Mouse (Mus musculus) hindbrain, embryonic 13.5 days (tissue): Measurements from ENCODE around the gene 4930453N24Rik. TPM values are rescaled to one million over a fixed set of nuclear protein-coding genes. Genes with fewer than 3 reads are reported as not detected.

Source experiments
- ATAC-seq: fragments of 200-750 bp; cut with Nextera tagmentation; 2 replicates; pipeline ENCODE4 v1.8.0; 2017; ENCODE audit warnings: moderate TSS enrichment; ENCODE audit not compliant: low FRiP score
- H3K27ac ChIP-seq: fragments of 300-500 bp; sonication (generic); 2 replicates; pipeline ENCODE4 v1.5.1; 2015; ENCODE audit warnings: inconsistent platforms, mild to moderate bottlenecking, moderate library complexity
- H3K27me3 ChIP-seq: fragments of 300-500 bp; sonication (generic); 2 replicates; pipeline ENCODE4 v1.6.1; 2015; ENCODE audit warnings: mild to moderate bottlenecking, inconsistent platforms
- H3K36me3 ChIP-seq: fragments of 300-500 bp; sonication (generic); 2 replicates; pipeline ENCODE4 v1.6.1; 2015; ENCODE audit warnings: mild to moderate bottlenecking, inconsistent platforms
- H3K4me1 ChIP-seq: fragments of 300-500 bp; sonication (generic); replicated peaks from 2 replicates; pipeline ENCODE4 v1.6.1; 2015; ENCODE audit warnings: inconsistent platforms
- H3K4me2 ChIP-seq: fragments of 300-500 bp; sonication (generic); 2 replicates; pipeline ENCODE4 v1.6.1; 2015; ENCODE audit warnings: inconsistent platforms, mild to moderate bottlenecking, moderate library complexity
- H3K4me3 ChIP-seq: fragments of 300-500 bp; sonication (generic); 2 replicates; pipeline ENCODE4 v1.5.1; 2015; ENCODE audit warnings: mild to moderate bottlenecking, inconsistent platforms
- H3K9ac ChIP-seq: fragments of 300-500 bp; sonication (generic); 2 replicates; pipeline ENCODE4 v1.6.1; 2015; ENCODE audit warnings: mild to moderate bottlenecking, inconsistent platforms
- H3K9me3 ChIP-seq: fragments of 300-500 bp; sonication (generic); 2 replicates; pipeline ENCODE4 v1.6.1; 2016; ENCODE audit warnings: inconsistent platforms
- WGBS: fragments of 180-500 bp; shearing (Covaris S2); methylation state at CpG from one replicate; pipeline ENCODE4 v1.1.7; 2015; 5-methylcytosine and 5-hydroxymethylcytosine counted together
- polyA plus RNA-seq: library from polyadenylated mRNA; unstranded; fragments of >200 nt; fragmentation: Nextera tagmentation; extraction: Ambion mirVana; gene quantifications from 2 replicates; pipeline ENCODE4 v1.2.1, GENCODE M21; 2015

Gene 4930453N24Rik
- polyA plus RNA-seq = 21.3 and 23.5 TPM in 2 replicates

GRCm38 (mm10) chr16:64770521-64771430, at the start of gene 4930453N24Rik:
Gene 4930453N24Rik, minus strand, starts transcription at chr16:64771161.
- peak within 1 kb of the TSS; percentile 89 for H3K27ac ChIP-seq
- H3K9me3 ChIP-seq = no peaks in the 10 kb centered on the region
- peaks cover 7% of the 10 kb centered on the region for H3K4me1 ChIP-seq
- 2% methylated on average over 72 of the region's 72 CpGs for WGBS
- H3K4me2 ChIP-seq = peak within 1 kb of the TSS; percentile 58
- peaks cover 12% of the 10 kb centered on the region for H3K36me3 ChIP-seq
- H3K9ac ChIP-seq = peak within 1 kb of the TSS; percentile 91
- H3K4me3 ChIP-seq = peak within 1 kb of the TSS; percentile 91
- peaks cover 13% of the 10 kb centered on the region; the same call in 1 of the 2 replicates for H3K27me3 ChIP-seq
- peak; percentile 98 for ATAC-seq

- H3K4me2 ChIP-seq = no peak overlapping the region
- WGBS = 96% methylated on average over 3 of the region's 3 CpGs
- H3K36me3 ChIP-seq = peaks cover 11% of the 10 kb centered on the region
- no peak for ATAC-seq
- H3K9ac ChIP-seq = no peak overlapping the region
- H3K27me3 ChIP-seq = no peaks in the 10 kb centered on the region
- H3K4me3 ChIP-seq = no peak overlapping the region
- no peaks in the 10 kb centered on the region for H3K9me3 ChIP-seq
- no peak overlapping the region for H3K27ac ChIP-seq
- H3K4me1 ChIP-seq = no peaks in the 10 kb centered on the region
Measured at GRCm38 (mm10) chr16:64817094-64817765, 46.3 kb upstream of the 4930453N24Rik start.

- no peak overlapping the region for H3K27ac ChIP-seq
- ATAC-seq = no peak
- WGBS = 91% methylated on average over 3 of the region's 3 CpGs
- no peak overlapping the region for H3K4me3 ChIP-seq
- H3K27me3 ChIP-seq = no peaks in the 10 kb centered on the region
- H3K9me3 ChIP-seq = 0 out of 2 replicates have a peak, but pooled peaks cover 9% of the 10 kb centered on the region
- no peak overlapping the region for H3K4me2 ChIP-seq
- no peaks in the 10 kb centered on the region for H3K4me1 ChIP-seq
- no peak overlapping the region for H3K9ac ChIP-seq
- H3K36me3 ChIP-seq = peaks cover 10% of the 10 kb centered on the region
Measured at GRCm38 (mm10) chr16:64803041-64803440, 32.1 kb upstream of the 4930453N24Rik start.

GRCm38 (mm10) chr16:64801638-64802037, 30.7 kb upstream of the 4930453N24Rik start:
- no peak for ATAC-seq
- no peak overlapping the region for H3K4me2 ChIP-seq
- no peaks in the 10 kb centered on the region for H3K27me3 ChIP-seq
- H3K9ac ChIP-seq = no peak overlapping the region
- peaks cover 10% of the 10 kb centered on the region for H3K36me3 ChIP-seq
- H3K4me3 ChIP-seq = no peak overlapping the region
- no peaks in the 10 kb centered on the region for H3K4me1 ChIP-seq
- H3K9me3 ChIP-seq = 0 out of 2 replicates have a peak, but pooled peaks cover 9% of the 10 kb centered on the region
- H3K27ac ChIP-seq = no peak overlapping the region

- 98% methylated on average over 5 of the region's 5 CpGs for WGBS
- ATAC-seq = no peak
- H3K27ac ChIP-seq = no peak overlapping the region
- peaks cover 4% of the 10 kb centered on the region for H3K36me3 ChIP-seq
- H3K4me2 ChIP-seq = no peak overlapping the region
- H3K9ac ChIP-seq = no peak overlapping the region
- H3K9me3 ChIP-seq = 0 out of 2 replicates have a peak, but pooled peaks cover 4% of the 10 kb centered on the region
- H3K27me3 ChIP-seq = no peaks in the 10 kb centered on the region
- H3K4me1 ChIP-seq = no peaks in the 10 kb centered on the region
- H3K4me3 ChIP-seq = no peak overlapping the region
Measured at GRCm38 (mm10) chr16:64800393-64800792, 29.4 kb upstream of the 4930453N24Rik start.

- H3K4me2 ChIP-seq = no peak overlapping the region
- H3K4me1 ChIP-seq = no peaks in the 10 kb centered on the region
- no peak overlapping the region for H3K4me3 ChIP-seq
- no peaks in the 10 kb centered on the region for H3K27me3 ChIP-seq
- H3K9me3 ChIP-seq = no peaks in the 10 kb centered on the region
- H3K36me3 ChIP-seq = peaks cover 4% of the 10 kb centered on the region; the same call in 1 of the 2 replicates
- no peak for ATAC-seq
- WGBS = 85% methylated on average over 2 of the region's 2 CpGs
- H3K9ac ChIP-seq = no peak overlapping the region
- H3K27ac ChIP-seq = no peak overlapping the region
Measured at GRCm38 (mm10) chr16:64794802-64795201, 23.8 kb upstream of the 4930453N24Rik start.

GRCm38 (mm10) chr16:64789706-64790105, 18.7 kb upstream of the 4930453N24Rik start:
- H3K36me3 ChIP-seq = peaks cover 28% of the 10 kb centered on the region
- H3K9ac ChIP-seq = no peak overlapping the region
- H3K9me3 ChIP-seq = no peaks in the 10 kb centered on the region
- no peak for ATAC-seq
- WGBS = 99% methylated on average over 3 of the region's 3 CpGs
- H3K4me3 ChIP-seq = no peak overlapping the region
- H3K4me1 ChIP-seq = no peaks in the 10 kb centered on the region
- H3K4me2 ChIP-seq = no peak overlapping the region
- H3K27me3 ChIP-seq = no peaks in the 10 kb centered on the region
- H3K27ac ChIP-seq = no peak overlapping the region

GRCm38 (mm10) chr16:64775516-64775915, 4.6 kb upstream of the 4930453N24Rik start:
- no peak overlapping the region for H3K4me3 ChIP-seq
- no peak for ATAC-seq
- no peak overlapping the region for H3K4me2 ChIP-seq
- no peaks in the 10 kb centered on the region for H3K9me3 ChIP-seq
- peaks cover 2% of the 10 kb centered on the region; the same call in 1 of the 2 replicates for H3K4me1 ChIP-seq
- no peak overlapping the region for H3K27ac ChIP-seq
- peaks cover 4% of the 10 kb centered on the region; the same call in 1 of the 2 replicates for H3K36me3 ChIP-seq
- WGBS = 81% methylated on average over 1 of the region's 1 CpGs
- H3K9ac ChIP-seq = no peak overlapping the region
- peaks cover 16% of the 10 kb centered on the region; the same call in 1 of the 2 replicates for H3K27me3 ChIP-seq

GRCm38 (mm10) chr16:64771431-64771818, 464 bp upstream of the 4930453N24Rik start:
- peak overlapping the region; percentile 50 for H3K4me2 ChIP-seq
- WGBS = 73% methylated on average over 2 of the region's 2 CpGs
- peak; percentile 27 for ATAC-seq
- H3K36me3 ChIP-seq = peaks cover 6% of the 10 kb centered on the region; the same call in 1 of the 2 replicates
- H3K4me1 ChIP-seq = peaks cover 7% of the 10 kb centered on the region
- peak overlapping the region; percentile 91 for H3K4me3 ChIP-seq
- no peaks in the 10 kb centered on the region for H3K9me3 ChIP-seq
- H3K27me3 ChIP-seq = peaks cover 16% of the 10 kb centered on the region; the same call in 1 of the 2 replicates
- peak overlapping the region; percentile 89 for H3K27ac ChIP-seq
- no peak overlapping the region for H3K9ac ChIP-seq

GRCm38 (mm10) chr16:64766696-64767300, 4.2 kb downstream of the 4930453N24Rik start:
- no peak overlapping the region for H3K4me2 ChIP-seq
- 95% methylated on average over 8 of the region's 8 CpGs for WGBS
- H3K27ac ChIP-seq = no peak overlapping the region
- peaks cover 5% of the 10 kb centered on the region; the same call in 1 of the 2 replicates for H3K9me3 ChIP-seq
- H3K36me3 ChIP-seq = peaks cover 42% of the 10 kb centered on the region
- no peak overlapping the region for H3K9ac ChIP-seq
- H3K4me3 ChIP-seq = no peak overlapping the region
- peaks cover 7% of the 10 kb centered on the region for H3K4me1 ChIP-seq
- no peak for ATAC-seq
- no peaks in the 10 kb centered on the region for H3K27me3 ChIP-seq

GRCm38 (mm10) chr16:64759245-64759626, 11.7 kb downstream of the 4930453N24Rik start:
- Histone ChIP-seq H3K9me3 (peaks cover 5% of the 10 kb centered on the region; the same call in 1 of the 2 replicates), H3K36me3 (peaks cover 23% of the 10 kb centered on the region), H3K4me2 (no peak overlapping the region), H3K4me1 (no peaks in the 10 kb centered on the region), H3K4me3 (no peak overlapping the region), H3K9ac (no peak overlapping the region), H3K27ac (no peak overlapping the region), H3K27me3 (no peaks in the 10 kb centered on the region)
- no peak for ATAC-seq
- WGBS = 92% methylated on average over 1 of the region's 1 CpGs
